Mouse (Mus musculus): ENCODE results near the gene Gab2.

- TF ChIP-seq CTCF (IDR thresholded peaks at IDR 0.05; ENCODE audit: insufficient read depth, low read length) (no peak), POLR2A (IDR thresholded peaks at IDR 0.05; ENCODE audit: borderline replicate concordance, extremely low read depth, low read depth, low read length) (no peak)
Observed at GRCm38 (mm10) chr7:97353356-97353755, 272.0 kb downstream of the Gab2 start.
